Mouse (Mus musculus) layer of hippocampus, postnatal 36 days (tissue): ENCODE results near the gene Dapp1. TPM values are rescaled to one million over a fixed set of nuclear protein-coding genes. Genes with fewer than 3 reads are reported as not detected.

Experiments
- DNase-seq, 2 experiments: peaks; one replicate each; pipeline ENCODE4 v3.0.0; 2022
- total RNA-seq, 2 experiments: library from RNA; stranded (reverse); gene quantifications; 2 replicates each; pipeline ENCODE4 v1.2.3; 2021

The Dapp1 gene
- 1 to 10 TPM; 4.4 to 7.0 TPM for total RNA-seq

DNA sequence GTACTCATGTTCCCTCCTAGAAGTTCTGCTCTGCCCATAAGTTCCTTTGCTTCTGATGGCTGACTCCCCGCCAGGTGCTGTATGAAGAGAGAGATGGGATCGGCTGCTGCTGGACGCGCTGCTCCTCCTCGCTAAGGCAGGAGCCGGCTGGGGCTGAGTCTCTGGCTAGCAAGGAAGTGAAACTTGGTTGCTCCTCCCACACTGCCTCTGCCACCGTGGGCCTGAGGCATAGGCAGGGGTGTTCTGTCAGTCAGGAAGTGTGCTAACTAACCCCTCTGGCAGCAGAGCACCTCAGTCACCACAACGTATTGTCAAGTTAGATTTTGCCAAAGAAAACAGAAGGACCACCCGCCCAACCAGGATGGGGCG is at the start of gene Dapp1:
Dapp1 (minus strand) TSS at position 164 of the 369 bp plus-strand sequence.
- peak; percentile 18 to 30 for DNase-seq

DNA sequence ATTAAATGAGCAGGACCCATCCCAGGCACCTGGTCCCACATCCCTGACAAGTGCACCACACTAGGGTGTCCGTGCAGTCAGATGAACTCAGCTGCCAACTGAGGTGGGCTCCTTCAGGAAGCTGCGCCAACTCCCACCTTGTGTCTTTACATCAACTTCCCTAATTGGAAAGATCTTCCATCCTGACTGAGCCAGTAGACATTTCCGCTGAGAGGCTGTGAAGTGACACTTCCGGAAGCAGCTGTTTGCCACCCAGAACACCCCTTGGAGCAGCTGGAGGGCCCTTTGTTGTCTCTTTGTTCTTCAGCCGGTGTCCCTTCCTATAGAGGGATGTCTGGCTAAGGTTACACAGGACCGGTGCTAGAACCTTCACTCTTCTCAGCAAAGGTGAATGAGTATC is 49.2 kb upstream of the Dapp1 start:
- no peak for DNase-seq

DNA sequence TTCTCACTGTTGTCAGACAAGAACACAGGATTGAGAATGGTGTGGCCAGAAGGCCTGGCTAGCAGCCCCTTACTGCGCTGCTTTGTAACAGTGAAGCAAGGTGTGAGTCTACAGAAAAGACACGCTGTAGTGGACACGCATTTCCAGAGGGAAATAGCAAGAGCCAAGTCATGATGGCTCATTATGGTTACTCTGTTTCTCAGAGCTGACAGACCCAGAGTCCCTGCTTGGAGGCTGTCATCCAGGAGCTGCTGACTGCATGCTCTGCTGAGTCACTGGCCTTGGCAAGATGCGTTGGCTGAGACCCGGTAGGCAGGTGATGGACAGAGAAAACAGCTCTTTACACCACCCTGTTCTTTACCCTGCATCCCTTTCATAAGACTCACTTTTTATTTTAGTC is 48.0 kb upstream of the Dapp1 start:
- DNase-seq = peak in 1 of 2 experiments; percentile 7

DNA sequence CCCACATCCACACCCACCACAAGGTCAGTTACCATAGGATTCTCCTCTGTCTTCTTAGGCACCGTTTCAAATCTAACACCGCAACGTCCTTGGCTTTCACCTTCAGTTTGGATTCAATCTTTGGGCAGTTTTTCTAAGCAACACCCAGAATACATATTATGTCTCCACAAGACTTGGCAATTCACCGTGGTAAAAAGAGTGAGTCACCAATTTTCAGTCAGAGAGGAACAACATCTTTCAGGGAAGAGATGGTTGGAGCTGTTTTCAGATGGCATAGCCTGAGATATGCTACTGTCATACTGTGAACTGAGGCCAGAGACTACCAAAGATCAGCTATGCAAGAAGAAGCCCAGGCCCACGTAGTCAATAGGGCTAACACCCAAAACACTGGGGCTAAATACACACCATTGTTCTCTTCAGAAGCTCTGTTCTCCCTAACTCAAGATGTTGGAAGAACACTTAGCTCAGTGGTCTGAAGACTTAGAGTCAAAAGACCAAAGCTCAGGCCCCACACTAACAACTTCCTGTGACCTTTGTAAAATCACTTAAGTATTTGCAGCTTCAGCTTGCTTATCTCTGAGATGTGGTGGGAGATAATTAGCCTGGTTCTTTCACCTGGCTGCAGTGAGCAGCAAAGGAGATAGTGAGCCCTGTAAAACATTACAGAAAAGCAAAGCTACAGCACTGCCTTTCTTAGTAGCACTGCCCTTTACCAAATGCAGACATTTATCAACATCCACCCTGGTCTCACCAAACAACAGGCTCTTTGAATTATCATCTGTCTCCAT is 46.4 kb upstream of the Dapp1 start:
- DNase-seq = no peak

DNA sequence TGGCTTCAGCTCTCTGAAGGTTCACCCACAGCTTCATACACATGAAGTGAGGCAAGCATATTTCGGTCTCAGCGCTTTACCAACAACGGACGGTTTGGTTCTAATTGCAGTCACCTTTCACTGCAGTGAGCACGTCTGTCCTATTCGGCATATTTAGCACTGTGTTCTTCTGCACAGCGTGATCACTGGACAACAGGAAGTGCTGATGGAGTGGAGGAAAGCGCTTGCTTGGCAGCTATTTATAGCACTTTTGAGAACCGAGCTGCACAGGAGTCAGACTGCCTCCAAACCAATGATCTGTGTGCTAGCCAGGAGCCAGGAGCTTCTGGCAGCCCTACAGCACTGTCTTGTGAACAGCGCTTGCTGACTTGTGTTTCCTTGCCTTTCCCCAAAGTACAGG is 44.9 kb upstream of the Dapp1 start:
- DNase-seq = peak; percentile 7 to 8

DNA sequence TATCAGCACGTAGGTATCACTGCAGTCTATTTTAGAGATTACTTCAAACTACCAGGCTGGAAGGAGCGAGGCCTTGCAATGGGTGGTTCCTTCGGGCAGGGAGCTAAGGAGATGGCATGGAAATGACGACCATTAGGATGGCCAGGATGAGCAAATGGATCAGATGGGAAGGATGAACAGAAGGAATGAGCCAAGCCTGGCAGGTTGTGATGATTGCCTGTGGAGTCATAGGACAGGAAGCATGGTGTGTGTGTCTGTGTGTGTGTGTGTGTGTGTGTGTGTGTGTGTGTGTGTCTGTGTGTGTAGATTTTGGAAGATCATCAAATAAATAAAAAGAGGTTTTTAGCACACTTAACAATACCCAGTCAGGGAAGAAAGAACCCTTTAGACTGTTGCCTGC is 41.3 kb upstream of the Dapp1 start:
- DNase-seq = no peak

DNA sequence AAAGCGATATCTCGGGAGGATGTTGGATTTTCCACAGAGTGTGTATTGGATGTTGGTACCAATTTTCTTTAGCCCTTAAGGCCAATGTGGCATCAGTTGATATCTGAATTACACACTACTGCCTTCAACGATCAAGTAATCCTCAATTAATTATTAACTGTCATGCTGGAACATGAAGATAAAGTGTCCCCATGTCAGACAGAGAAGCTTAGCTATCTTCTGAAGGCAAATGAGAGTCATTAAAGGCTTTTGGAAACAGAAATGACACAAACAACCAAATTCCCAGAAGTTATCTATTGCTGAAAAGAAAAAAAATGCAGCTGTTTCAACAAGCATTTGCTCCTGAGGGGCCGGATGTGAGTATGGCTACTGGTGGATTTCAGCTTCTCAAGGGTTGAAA is 40.7 kb upstream of the Dapp1 start:
- DNase-seq = no peak

DNA sequence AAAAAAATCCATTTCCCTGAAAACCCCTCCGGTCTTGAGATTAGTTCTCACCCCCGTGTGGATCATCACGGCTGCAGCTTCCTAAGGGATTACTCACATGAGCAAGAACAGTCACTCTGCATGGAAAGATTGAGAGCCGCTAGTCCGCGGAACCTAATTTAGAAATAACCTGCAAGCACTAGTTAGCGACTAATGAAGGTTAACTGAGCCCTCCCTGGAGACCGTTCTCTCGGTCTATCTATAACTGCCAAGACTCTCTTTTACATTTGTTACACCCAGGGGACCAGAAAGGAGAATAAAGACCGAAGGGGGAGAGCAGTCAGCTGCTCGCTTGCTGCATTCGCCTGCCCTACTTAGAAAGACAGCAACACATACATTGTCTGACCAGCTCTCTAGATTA is 35.5 kb upstream of the Dapp1 start:
- DNase-seq = no peak

DNA sequence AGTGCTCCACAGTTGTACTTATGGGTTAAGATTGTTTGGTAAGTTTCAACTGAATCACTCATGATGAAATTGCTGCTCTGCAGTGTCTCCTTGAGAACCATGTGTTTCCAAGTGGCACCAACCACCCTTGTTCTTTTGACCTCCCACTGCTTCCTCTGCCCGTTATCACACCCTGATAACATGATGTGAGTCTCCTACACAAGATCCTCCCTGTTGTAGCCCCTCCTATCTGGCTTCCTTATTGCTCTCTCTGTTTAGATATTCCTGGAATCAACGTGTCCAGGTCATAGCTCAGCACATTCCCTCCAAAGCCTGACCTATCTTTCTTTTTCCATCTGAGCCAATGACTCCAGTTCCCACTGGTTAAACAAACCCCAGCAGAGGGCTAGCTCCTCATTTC is 33.4 kb upstream of the Dapp1 start:
- DNase-seq = no peak

DNA sequence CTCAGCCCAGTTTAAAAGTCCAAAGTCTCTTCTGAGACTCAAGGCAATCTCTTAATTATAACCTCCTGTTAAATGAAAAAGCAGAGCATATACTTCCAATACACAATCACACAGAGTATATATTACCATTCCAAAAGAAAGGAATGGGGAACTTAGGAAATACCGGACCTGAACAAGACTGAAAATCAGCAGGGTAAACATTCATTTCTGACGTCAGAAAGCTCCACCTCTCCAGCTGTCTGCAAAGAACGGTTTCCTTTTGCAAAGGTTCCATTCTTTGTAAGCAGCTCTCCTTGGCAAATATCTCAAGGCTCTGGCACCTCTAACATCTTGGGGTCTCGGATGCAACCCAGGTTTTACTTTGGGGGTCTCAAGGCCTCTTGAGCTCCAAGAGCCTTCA is 31.0 kb upstream of the Dapp1 start:
- no peak for DNase-seq

DNA sequence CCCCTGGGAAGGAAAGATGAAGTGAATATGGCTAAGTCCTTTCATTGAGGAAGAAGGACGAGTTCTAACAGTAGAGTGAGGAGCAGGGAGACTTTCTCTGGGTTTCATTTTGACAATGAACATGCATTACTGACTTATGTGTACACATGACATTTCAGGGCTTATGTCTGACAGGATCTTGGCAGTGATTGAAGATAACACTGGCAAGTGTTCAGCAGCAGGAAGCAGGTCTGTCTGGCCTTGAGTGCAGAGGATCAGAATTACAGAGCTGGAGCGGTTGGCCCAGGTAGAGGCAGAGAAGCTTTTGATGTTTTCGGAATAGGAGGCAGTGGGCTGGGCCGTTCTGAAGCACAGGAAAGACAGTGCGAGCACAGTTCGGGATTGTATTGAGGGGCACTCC is 26.8 kb upstream of the Dapp1 start:
- DNase-seq = no peak

DNA sequence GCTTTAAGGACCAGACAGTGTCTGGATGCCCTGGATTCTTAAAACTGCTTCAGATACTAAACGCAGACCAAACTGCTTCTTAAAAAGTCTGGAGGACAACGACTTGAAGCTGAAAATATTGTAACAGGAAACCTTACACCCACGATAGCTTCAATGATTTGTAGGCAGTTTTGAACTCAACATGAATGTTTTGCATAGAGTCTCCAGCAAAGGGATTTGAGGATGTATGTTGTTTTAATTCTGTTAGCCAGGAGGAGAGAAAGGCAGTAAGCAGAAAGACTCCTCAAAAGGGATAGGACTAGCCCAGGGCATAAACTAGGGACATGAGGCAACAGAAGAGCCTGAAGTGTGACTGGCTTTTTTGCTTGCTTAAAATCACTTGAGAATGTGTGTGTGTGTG is 25.6 kb upstream of the Dapp1 start:
- DNase-seq = no peak

DNA sequence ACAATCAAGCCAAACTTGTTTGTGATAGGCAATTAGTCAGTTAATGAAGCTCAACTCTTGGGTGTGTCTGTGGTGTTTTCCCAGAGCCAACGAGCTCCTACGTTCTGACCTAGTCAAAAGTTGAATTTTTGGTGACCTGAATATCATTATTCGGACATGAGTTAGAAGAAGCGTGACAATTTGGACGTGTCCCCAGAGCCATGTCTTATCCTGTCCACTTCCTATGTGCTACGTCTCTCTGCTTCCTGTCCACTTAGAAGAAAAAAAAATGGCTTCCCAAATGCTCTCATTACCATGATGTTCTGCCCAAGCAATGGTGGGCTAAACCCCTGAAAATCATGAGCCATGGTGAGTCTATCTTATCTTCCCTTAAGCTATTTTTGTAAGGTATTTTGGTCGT is 21.9 kb upstream of the Dapp1 start:
- no peak for DNase-seq

DNA sequence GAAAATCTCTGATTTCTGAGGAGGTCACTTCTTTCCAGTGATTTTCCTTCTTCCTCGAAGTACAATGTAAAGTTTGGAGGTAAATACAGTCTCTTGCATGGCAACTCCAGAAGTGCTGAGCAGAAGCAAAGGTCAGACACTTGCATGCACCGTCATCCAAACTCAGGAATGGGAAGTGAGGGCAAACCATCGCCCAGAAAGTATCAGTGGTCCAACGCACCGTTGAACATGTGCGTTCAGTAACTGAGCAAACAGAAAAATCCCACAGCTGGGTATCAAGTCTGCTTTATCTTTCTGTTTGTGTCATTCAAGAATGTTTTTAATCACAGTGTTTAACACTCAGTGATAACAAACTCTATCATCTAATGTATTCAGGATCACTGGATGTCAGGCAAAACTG is 21.2 kb upstream of the Dapp1 start:
- no peak for DNase-seq

DNA sequence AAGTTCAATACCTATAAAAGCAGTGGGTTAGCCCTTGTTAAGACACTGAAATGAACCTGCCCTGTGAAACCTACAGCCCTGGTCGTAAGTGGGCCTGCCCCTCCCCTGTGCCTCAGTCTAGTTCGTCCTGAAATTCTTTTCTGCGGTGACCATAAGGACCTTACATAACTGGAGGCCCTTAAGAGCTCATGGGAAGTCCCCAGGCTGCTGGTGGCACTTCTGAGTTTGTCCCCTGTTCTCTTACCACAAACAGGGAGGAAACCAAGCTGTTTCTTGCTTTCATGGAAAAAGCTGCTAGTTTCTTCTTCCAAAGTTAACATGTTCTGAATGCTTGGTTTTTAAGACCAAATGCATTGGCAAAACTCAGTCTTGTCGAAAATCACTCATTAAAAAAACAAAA is 20.5 kb upstream of the Dapp1 start:
- DNase-seq = no peak

DNA sequence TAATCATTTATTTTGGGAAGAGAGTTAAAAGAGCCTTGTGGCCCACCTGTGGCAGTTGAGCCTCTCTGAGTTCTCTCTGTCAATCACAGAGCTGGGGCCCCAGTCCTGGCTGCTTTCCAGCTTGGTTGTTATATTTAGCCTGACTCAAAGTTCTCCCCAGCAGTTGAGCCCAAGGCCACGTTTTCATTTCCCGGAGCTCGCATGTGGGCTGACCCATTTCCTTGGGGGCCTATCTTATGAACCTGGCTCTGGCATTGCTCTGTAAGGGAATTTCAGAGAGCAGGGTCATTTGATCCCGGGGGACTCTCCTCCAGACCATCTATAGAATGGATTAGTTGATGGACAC is 19.4 kb upstream of the Dapp1 start:
- no peak for DNase-seq

DNA sequence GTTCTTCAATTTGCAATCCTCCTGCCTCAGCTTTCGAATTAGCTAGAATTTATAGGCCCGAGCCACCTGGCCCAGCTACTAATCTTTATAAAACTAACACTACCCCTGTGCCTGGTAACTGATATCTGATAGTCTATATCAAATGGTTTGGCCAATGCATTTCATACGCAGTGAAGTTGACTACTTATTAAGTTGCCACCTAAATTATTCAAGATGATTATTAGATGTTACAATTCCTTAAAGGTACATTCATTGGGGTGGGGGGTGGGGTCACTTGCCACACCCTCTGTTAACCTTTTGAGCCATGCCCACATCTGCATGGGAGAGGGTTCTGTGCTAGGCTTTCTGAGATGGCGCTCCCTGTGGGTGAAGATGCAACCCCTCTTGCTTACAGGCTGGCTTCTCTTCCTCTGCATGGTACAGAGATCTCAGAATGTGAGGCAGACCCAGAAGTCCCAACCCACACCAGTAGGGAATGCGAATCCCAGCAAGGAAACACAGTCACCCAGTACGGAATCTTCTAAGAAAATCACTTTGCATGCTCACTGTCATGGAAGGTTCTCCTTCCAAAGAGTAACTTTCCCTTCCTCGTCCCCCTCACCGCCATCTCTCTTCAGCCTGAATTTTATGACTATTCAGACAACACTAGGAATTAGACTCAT is 18.8 kb upstream of the Dapp1 start:
- DNase-seq = no peak

DNA sequence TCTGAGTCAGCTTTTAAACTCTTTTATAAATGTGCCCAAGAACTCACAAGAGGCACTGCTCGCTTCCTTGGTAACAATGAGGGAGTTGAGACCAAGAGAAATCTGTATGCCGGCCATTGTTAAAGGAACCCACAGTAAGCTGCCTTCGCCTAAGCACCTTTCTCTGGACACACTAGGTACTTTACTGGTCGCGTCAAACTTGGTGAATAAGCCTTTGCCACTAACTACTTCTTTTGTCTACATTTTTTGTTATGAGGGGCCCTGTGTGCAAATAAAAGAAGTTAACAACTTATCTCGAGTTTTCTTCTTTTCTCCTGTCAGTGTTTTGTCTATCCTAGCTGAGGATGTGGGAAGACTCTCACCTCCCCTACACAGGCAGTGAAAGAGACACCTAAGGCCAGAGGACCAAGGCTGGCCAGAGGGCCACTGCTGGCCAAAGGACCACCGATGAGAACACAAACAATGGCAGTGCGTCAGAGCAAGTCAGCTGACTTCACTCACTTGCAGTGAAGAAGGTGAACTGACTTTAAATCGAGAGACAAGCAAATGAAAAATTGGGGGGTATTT is 18.0 kb upstream of the Dapp1 start:
- no peak for DNase-seq

DNA sequence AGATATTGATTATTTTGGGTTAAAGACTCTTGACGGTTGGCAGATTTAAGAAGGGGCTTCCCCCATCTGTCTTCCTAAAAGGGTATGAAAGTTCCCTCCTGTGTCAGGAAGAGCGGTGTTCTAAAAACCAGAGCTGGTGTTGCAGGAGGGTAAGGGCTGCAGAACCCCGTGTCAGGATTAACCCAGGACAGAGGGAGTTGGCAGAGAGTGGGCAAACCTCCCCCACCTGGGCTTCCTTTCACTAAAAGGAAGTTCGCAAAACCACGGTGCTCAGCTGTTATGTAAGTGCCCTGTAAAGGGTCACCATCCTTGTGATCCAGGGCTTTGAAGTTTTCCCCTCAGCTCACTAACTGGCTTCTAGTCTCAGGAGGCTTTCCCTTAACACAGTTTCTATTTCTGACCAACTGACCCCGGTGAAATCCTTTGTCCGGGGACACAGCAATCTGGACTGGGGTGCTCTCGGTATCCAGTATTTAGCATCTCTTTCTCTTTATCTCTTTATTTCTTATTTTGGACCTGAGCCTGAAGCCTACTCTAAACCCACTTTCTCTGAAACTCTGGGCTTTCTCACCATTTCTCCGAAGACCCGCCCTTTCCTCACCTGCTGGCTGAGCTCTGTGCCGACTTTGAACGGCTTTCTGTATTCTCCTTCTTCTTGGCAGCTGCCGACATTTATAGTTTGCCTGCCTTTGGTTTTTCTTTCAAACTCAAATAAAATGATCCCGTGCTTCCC is 17.3 kb upstream of the Dapp1 start:
- no peak for DNase-seq

DNA sequence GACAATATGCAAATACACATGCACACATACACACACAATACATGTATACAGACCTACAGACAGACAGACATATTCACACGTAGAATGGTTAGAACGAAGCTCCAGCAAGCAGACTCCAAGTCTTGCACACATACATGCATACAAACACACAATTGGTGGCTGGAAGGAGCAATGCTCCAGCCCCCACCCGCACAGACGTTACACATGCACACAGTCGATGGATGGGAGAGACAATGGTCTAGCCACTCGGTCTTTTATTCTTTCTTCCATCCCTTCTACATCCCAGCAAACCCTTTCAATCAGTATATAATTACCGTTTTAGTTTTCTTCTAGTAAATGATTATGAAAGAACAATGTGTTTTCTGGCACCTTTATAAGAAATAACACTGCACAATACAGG is 14.1 kb upstream of the Dapp1 start:
- DNase-seq = no peak

DNA sequence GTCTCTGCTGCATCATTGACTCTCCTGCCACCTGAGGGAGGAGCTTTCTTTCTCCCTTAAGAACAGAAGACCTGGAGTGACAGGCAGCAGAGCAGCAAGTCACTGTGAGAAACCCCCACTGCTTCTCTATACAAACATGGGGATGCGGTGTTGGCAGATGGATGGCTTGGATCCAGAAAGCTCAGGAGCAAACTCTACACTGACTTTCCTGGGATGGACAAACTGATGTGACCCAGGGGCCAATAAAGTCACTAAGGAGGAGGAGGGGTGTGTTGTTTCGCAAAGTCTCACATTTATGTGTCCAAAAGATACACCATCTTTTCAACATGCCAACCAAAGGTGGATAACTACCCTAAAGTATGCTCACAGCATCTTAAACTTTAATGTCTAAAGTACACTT is 12.9 kb upstream of the Dapp1 start:
- DNase-seq = no peak

DNA sequence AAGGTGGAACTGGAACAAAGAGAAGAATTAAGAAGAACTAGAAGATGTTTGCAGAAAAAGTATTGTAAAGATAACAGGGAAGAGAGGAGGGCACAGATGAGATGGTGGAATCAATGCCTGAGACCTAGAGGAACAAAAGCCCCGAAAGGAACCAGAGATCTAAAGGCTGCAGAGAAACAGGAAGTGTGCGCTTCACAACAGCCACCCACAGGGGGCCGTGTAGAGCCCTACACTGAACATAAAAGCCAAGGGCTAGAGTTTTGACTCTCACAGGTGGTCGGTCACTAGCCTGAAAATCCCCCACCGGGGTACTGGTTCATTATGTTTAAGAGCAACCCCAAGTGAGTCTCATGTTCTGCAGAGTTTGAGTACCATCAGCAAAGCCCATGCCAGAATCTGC is 11.0 kb upstream of the Dapp1 start:
- no peak for DNase-seq

DNA sequence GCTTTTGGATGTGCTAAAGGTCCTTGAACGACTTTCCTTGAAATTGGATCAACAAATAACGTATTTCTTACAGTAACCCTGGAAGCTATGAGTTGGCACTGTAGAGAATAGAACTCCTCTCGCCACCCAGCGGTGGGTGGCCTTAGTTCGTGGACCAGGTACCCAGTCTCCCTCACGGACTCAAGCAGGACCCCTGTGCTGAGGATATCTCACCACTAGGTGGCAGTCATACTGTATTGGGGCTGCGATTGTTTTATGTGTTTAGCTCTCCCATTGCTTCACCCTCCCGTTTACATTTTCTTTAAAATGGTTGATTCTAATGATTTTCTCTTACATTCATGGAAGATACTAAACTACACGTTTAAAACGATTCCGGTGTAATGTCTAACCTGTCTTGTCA is 9.8 kb upstream of the Dapp1 start:
- peak; percentile 63 to 64 for DNase-seq

DNA sequence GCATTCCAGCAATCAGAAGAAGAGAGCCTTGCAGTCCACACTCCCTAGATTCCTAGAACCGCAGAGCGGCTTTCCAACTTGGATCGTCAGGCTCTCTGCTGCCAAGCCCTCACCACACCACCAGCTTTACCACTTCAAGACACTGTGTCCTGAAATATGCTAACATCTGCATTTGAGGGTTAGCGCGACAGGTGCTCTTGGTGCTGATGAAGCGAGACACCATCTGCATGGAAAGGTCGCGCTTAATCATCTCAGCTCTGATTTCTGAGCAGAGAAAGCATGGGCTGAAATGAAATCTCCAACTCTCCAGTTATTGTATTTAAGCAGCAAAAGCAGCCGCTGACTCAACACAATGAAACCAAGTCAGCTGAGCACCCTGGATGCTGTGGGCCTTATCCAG is 8.1 kb upstream of the Dapp1 start:
- DNase-seq = no peak
